Mouse (Mus musculus) liver, postnatal 0 days (tissue): ENCODE results near the gene Paf1. TPM values are rescaled to one million over a fixed set of nuclear protein-coding genes. Genes with fewer than 3 reads are reported as not detected.
A peak's percentile ranks its signal among the peaks of the same experiment; 100 is the strongest.

Source experiments
- ATAC-seq: fragments of 200-750 bp; cut with Nextera tagmentation; 2 replicates; pipeline ENCODE4 v1.8.0; 2017; ENCODE audit warnings: mild to moderate bottlenecking, moderate library complexity
- DNase-seq: peaks from one replicate; pipeline ENCODE4 v3.0.0-alpha.2; 2016
- H3K27ac ChIP-seq: fragments of 300-500 bp; sonication (generic); 2 replicates; pipeline ENCODE4 v1.5.1; 2014; ENCODE audit warnings: antibody characterized with exemption, moderate library complexity, mild to moderate bottlenecking, low read depth
- H3K27me3 ChIP-seq: fragments of 300-500 bp; sonication (generic); 2 replicates; pipeline ENCODE4 v1.6.1; 2014; ENCODE audit warnings: low read length, control low read depth, mixed read lengths; ENCODE audit not compliant: insufficient read depth
- H3K36me3 ChIP-seq: fragments of 300-500 bp; sonication (generic); replicated peaks from 2 replicates; pipeline ENCODE4 v1.6.1; 2014; ENCODE audit warnings: mild to moderate bottlenecking, control low read depth, low read length, moderate library complexity, mixed read lengths; ENCODE audit not compliant: insufficient read depth
- H3K4me1 ChIP-seq: fragments of 300-500 bp; sonication (generic); 2 replicates; pipeline ENCODE4 v1.6.1; 2014; ENCODE audit warnings: antibody characterized with exemption, mild to moderate bottlenecking, control low read depth; ENCODE audit not compliant: insufficient read depth
- H3K4me2 ChIP-seq: fragments of 300-500 bp; sonication (generic); 2 replicates; pipeline ENCODE4 v1.6.1; 2014; ENCODE audit warnings: low read depth, mild to moderate bottlenecking, low read length, moderate library complexity, mixed read lengths
- H3K4me3 ChIP-seq: fragments of 300-500 bp; sonication (generic); 2 replicates; pipeline ENCODE4 v1.5.1; 2014; ENCODE audit warnings: low read depth, low read length
- H3K9ac ChIP-seq: fragments of 300-500 bp; sonication (generic); replicated peaks from 2 replicates; pipeline ENCODE4 v1.6.1; 2014; ENCODE audit warnings: mild to moderate bottlenecking, moderate library complexity
- H3K9me3 ChIP-seq: fragments of 300-500 bp; sonication (generic); 2 replicates; pipeline ENCODE4 v1.6.1; 2016; ENCODE audit warnings: mild to moderate bottlenecking, control low read depth, low read length, mixed read lengths
- CTCF ChIP-seq: sonication (generic); IDR thresholded peaks from 2 replicates; pipeline ENCODE4 v1.5.1; 2016; ENCODE audit warnings: antibody characterized with exemption, low read depth
- EP300 ChIP-seq: IDR thresholded peaks from 2 replicates; pipeline ENCODE4 v1.6.1; 2016; ENCODE audit warnings: antibody characterized with exemption, low read depth, mild to moderate bottlenecking
- WGBS: fragments of 180-500 bp; shearing (Covaris S2); extraction: QIAGEN DNeasy Blood & Tissue Kit; methylation state at CpG from one replicate; pipeline ENCODE4 v1.1.7; 2014; ENCODE audit not compliant: insufficient replicate concordance; 5-methylcytosine and 5-hydroxymethylcytosine counted together
- polyA plus RNA-seq: library from polyadenylated mRNA; unstranded; fragments of >200 nt; fragmentation: Nextera tagmentation; extraction: Ambion mirVana; gene quantifications from 2 replicates; pipeline ENCODE4 v1.2.1, GENCODE M21; 2015

Gene Paf1
- polyA plus RNA-seq, 1 experiment from 2014 or later = 21.1 TPM

DNA sequence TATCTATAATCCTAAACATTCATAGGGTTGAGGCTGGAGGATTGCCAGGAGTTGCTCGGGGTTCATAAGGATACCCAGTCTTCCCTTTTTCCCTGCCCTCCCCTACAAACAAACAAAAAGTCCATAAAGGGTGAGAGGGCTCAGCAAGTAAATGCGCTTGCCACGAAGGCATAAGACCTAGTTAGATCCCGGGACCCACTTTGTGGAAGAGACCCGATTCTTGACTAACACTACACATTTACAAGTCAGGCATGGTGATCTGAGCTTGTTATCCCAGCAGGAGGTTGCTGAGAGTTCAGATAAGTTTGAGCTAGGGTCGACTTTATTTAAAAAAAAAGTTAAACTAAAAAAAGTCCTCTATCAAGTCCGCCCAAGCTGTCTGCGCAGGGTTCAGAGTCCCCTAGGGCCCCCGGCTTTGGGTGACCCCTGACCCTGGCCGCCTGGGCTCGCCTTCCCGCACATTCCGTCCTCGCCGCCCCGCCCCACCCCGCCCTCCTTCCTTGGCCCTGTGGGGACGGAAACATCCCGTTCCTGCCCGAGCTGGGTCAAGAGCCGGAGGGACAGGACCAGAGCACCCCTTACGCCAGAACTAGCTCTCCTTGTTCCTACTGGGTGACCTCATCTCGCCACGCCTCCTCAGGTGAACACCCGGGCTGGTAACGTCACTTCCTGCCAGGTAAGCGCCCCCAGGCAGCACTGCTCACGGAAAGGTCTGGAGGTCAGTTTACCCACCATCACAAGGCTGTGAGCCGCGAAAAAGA is 16.6 kb upstream of the Paf1 start:
- H3K36me3 ChIP-seq = peaks cover 14% of the 10 kb centered on the region
- no peaks in the 10 kb centered on the region for H3K9me3 ChIP-seq
- WGBS = 6% methylated on average over 30 of the region's 30 CpGs
- ATAC-seq (peak; percentile 24), DNase-seq (peak; percentile 89)
- peak overlapping the region; percentile 69 for H3K4me3 ChIP-seq
- H3K27me3 ChIP-seq = no peaks in the 10 kb centered on the region
- TF ChIP-seq CTCF (no peak), EP300 (peak; percentile 88)
- H3K9ac ChIP-seq = peak overlapping the region; percentile 90
- peak overlapping the region; percentile 80 for H3K4me2 ChIP-seq
- peaks cover 58% of the 10 kb centered on the region for H3K4me1 ChIP-seq
- peak overlapping the region; percentile 100 for H3K27ac ChIP-seq

DNA sequence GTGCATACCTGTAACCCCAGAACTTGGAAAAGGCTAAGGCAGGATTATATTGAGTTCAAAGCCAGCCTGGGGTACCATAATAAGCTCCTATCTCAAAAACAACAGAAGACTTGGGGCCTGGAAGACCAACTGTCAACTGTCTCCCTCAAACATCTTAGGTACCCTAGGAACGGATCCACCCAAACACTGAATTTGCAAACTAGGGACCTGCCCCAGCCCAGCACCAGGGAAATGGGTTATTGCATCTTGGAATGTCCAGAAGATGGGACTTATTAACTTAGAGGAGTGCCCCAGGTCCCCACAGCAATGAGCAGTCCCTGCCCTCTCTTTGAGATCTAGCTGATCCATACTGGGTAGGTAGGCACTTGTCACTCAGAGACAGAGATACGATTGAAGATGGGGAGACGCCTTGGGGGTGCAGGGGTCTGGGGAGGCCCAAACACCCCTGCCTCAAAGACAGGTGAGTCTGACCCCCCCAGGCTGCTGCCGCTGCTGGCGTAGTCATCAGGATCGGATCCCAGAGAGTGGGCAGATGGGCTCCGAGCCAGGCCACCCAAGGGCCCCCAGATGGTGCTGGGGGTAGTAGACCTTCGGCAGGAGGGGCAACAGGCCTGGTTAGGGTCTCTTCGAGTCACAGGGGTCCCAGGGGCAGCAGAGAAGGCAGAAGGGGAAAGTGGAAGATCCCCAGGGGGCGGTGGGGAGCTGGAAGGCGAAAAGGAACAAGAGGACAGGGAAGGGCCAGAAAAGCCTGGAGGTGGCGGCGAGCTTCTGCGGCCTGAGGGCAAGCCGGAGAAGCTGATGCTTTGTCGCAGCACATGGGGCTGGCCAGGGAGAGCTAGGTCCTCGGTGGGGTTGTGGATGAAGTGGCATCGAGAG is 15.3 kb upstream of the Paf1 start:
- ATAC-seq = no peak
- H3K27ac ChIP-seq = peak overlapping the region; percentile 100
- peaks cover 14% of the 10 kb centered on the region for H3K36me3 ChIP-seq
- no peaks in the 10 kb centered on the region for H3K9me3 ChIP-seq
- WGBS = 45% methylated on average over 18 of the region's 18 CpGs
- peak overlapping the region; percentile 80 for H3K4me2 ChIP-seq
- H3K27me3 ChIP-seq = no peaks in the 10 kb centered on the region
- peaks cover 58% of the 10 kb centered on the region for H3K4me1 ChIP-seq
- TF ChIP-seq EP300 (no peak), CTCF (peak; percentile 17; the same call in 1 of the 2 replicates)
- peak; percentile 39 for DNase-seq
- peak overlapping the region; percentile 69 for H3K4me3 ChIP-seq
- H3K9ac ChIP-seq = peak overlapping the region; percentile 90

DNA sequence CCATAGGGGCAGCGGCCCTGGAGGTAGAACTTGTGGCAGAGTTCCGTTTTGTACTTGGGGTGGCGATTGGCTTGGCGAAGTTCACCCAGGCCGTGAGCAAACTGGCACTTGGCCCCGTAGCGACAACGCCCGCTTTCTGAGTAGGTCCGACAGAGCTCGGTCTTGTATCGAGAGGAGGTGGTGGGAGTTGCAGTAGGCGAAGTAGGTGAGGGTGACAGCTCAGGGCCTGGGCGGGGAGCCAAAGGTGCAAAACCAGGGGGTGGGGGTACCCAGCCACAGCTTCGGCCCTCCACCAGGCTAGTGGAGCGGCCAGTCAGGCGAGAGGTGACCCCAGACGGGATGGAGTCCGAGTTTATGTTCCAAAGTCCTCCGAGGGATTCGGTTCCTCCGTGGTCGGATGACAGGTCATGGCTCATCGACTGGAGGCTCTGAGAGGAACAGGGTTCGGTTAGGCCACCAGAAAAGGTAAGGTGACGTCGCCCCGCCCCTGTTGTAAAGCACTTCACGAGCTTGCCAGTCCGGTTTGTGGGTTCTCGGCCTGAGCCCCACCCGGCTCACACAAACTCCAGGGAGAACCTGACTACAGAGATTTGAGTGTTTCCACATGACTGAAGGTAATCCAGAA is 14.6 kb upstream of the Paf1 start:
- peak; percentile 75 for DNase-seq
- Histone ChIP-seq H3K9me3 (no peaks in the 10 kb centered on the region), H3K4me1 (peaks cover 65% of the 10 kb centered on the region), H3K4me3 (peak overlapping the region; percentile 69), H3K36me3 (peaks cover 14% of the 10 kb centered on the region), H3K4me2 (peak overlapping the region; percentile 80), H3K27ac (peak overlapping the region; percentile 100), H3K27me3 (no peaks in the 10 kb centered on the region), H3K9ac (peak overlapping the region; percentile 90)
- TF ChIP-seq CTCF = no peak
- TF ChIP-seq EP300 = no peak
- no peak for ATAC-seq
- 16% methylated on average over 32 of the region's 32 CpGs for WGBS

DNA sequence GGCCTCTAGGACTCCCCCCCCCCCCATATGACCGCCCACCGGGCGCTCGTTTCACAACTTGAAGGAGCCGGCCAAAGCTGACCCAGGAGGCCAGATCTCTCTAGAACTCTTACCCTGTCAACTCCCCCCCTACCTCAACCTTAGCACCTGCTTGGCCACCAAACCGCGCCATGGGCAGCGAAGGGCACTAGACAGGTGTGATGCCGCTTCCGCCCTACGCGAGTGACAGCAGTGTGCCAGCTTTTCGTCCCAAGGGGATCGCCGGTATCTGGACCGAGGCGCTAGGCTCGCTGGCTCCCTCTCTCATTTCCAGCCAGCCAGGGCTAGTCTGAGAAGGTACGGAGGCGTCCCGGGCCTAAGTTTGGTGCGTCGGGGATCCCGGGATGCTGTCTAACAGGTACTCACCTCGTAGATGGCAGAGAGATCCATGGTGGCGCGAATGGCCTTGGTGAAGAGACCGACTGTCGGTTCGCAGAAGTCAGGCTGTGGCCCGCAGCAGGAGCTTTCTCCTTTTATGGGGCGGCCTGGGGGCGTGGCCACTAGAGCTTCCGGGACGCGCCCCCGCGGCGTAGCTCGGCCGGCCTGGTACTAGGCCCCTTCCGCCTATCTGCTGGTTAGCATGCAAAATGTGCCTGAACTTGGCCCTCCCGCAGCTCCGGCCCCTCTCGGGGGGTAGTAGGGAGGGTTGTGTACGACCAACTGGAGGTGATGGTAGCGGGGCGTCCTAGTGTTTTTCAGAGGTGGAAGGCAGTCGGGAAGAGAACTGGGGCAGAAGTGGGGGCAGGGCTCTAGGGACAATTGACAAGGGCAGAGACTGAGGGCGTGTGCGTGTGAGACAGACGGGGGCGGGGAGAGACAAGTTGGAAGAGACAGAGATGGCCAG is 13.7 kb upstream of the Paf1 start:
- H3K27me3 ChIP-seq = no peaks in the 10 kb centered on the region
- WGBS = 1% methylated on average over 53 of the region's 53 CpGs
- TF ChIP-seq EP300 (peak; percentile 84), CTCF (0 out of 2 replicates have a peak, but pooled peaks have one; percentile 11)
- H3K9me3 ChIP-seq = no peaks in the 10 kb centered on the region
- peaks cover 14% of the 10 kb centered on the region for H3K36me3 ChIP-seq
- DNase-seq (peak; percentile 97), ATAC-seq (peak; percentile 44)
- H3K4me2 ChIP-seq = peak overlapping the region; percentile 80
- peak overlapping the region; percentile 90 for H3K9ac ChIP-seq
- peak overlapping the region; percentile 100 for H3K27ac ChIP-seq
- peak overlapping the region; percentile 69 for H3K4me3 ChIP-seq
- peaks cover 69% of the 10 kb centered on the region for H3K4me1 ChIP-seq

DNA sequence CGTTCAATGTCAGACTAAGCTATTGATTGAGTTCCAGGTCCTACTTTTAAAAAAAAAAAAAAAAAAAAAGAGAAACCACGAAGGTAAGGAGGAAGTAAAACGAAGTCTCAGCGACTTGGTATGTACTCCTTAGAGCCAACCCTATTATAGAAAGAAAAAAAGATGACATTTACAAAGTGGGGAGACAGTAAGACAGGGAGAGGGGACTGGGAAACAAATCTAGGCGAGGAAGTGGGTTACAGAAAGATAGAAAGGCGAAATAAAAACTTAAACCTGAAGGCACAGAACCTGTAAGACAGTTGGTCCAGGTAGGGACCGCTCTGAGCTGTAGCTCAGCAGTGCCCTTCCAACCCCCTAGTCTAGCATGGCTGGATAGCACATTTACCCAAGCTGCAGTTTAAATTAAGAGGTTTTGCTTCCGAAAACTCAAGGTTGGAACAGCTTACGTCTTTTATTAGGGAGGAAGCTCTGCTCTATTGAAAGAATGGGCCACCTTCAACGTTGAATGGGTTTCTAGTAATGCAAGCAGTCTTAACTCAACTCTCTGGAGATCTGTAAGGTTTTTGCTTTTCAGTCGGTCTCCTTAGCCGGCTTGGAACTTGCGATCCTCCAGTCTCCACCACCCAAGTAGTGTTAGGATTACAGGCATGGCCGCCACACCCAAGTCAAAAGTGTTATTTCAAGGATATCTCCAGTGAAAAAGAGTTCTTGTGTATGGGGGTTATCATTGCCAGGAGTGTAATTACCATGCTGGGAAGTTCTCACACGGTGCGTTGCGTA is 12.3 kb upstream of the Paf1 start, which contains the start of gene Zfp36:
Gene Zfp36 (minus strand): TSS at position 17 of the 780 bp plus-strand sequence.
- no peak for ATAC-seq
- H3K36me3 ChIP-seq = peaks cover 14% of the 10 kb centered on the region
- peak within 1 kb of the TSS; percentile 69 for H3K4me3 ChIP-seq
- TF ChIP-seq EP300 = no peak
- no peak for TF ChIP-seq CTCF
- WGBS = 30% methylated on average over 17 of the region's 17 CpGs
- H3K9ac ChIP-seq = peak within 1 kb of the TSS; percentile 90
- H3K9me3 ChIP-seq = no peaks in the 10 kb centered on the region
- no peaks in the 10 kb centered on the region for H3K27me3 ChIP-seq
- peaks cover 70% of the 10 kb centered on the region for H3K4me1 ChIP-seq
- H3K4me2 ChIP-seq = peak within 1 kb of the TSS; percentile 80
- DNase-seq = no peak
- H3K27ac ChIP-seq = peak within 1 kb of the TSS; percentile 100
